ENCODE assay signal across 8 mouse cellular contexts in genomic region chr12:35534114-35534753, GRCm38 (mm10). TPM values are rescaled to one million over a fixed set of nuclear protein-coding genes. Genes with fewer than 3 reads are reported as not detected.
A peak's percentile ranks its signal among the peaks of the same experiment; 100 is the strongest.
DNase-seq lines count a peak whose midpoint lies in the region; ATAC-seq and TF ChIP-seq lines count a peak whose summit lies in the region.

No protein-coding gene starts in this region.

- no peak for TF ChIP-seq RAD21 in CH12.LX (IDR thresholded peaks at IDR 0.05; ENCODE audit: low read depth, low read length)

- H3K4me3 ChIP-seq in CH12.LX (replicated peaks in 1 of 3; ENCODE audit: low read depth in 2 of 3, low read length in 2 of 3, poor library complexity in 1 of 3), result peak overlapping the region; percentile 71 to 86 (median 79)
- H3K4me3 ChIP-seq in forebrain, embryonic 16.5 days (replicated peaks; ENCODE audit: low read length), result peak overlapping the region; percentile 72

- H3K9ac ChIP-seq in CH12.LX (ENCODE audit: insufficient read depth, low read depth), result peak overlapping the region; percentile 1; the same call in 1 of the 2 replicates
- peak overlapping the region; percentile 74 for H3K9ac ChIP-seq in forebrain, embryonic 16.5 days (replicated peaks; ENCODE audit: low read depth, low read length)

- WGBS in forebrain, embryonic 16.5 days, result 1% methylated on average over 47 of the region's 49 CpGs

- peak in 1 of 2 experiments; percentile 13; a peak in 1 of 4 replicates for TF ChIP-seq CTCF in CH12.LX (conservative IDR thresholded peaks at IDR 0.05 in 1 of 2, IDR thresholded peaks at IDR 0.05 in 1 of 2; ENCODE audit: low read depth in 2 of 2, low read length in 2 of 2)

- in situ Hi-C loops in CH12.LX (cut with MboI; ENCODE audit: low pct_ligation_motif_present, low pct_unique_long_range_greater_than_20kb, low sequenced_read_pairs), result loop anchor here (10.0 kb wide), 1 partner anchor 301 kb away; no protein-coding TSS in a partner anchor

- H3K4me2 ChIP-seq in CH12.LX (ENCODE audit: insufficient read depth, low read depth, poor library complexity, severe bottlenecking), result peak overlapping the region; percentile 47
- peak overlapping the region; percentile 96 for H3K4me2 ChIP-seq in forebrain, embryonic 16.5 days (ENCODE audit: low read length)

- H3K79me2 ChIP-seq in CH12.LX (replicated peaks; ENCODE audit: control insufficient read depth, extremely low read depth, insufficient read depth, poor library complexity, severe bottlenecking), result peaks cover 17% of the 10 kb centered on the region

- ATAC-seq in forebrain, embryonic 16.5 days, result peak; percentile 66
- ATAC-seq in inflammation-experienced regulatory T-cells, adult 6 months, result peak; percentile 60
- ATAC-seq in megakaryocyte, adult 5-6 weeks (ENCODE audit: poor library complexity, severe bottlenecking), result peak; percentile 27

- intact Hi-C loops in left cerebral cortex, postnatal 14 days (cut with DNase I), result loop anchor here (5.0 to 10.0 kb wide), 2 partner anchors 141 to 203 kb away; no protein-coding TSS in a partner anchor

- peak overlapping the region; percentile 0; the same call in 1 of the 2 replicates for H3K27ac ChIP-seq in CH12.LX (ENCODE audit: insufficient read depth, low read depth)
- peak overlapping the region; percentile 47; the same call in 1 of the 2 replicates for H3K27ac ChIP-seq in forebrain, embryonic 16.5 days (ENCODE audit: low read length)

- H3K27me3 ChIP-seq in CH12.LX (replicated peaks), result no peaks in the 10 kb centered on the region
- H3K27me3 ChIP-seq in forebrain, embryonic 16.5 days (replicated peaks; ENCODE audit: control insufficient read depth, insufficient read depth, low read length), result no peaks in the 10 kb centered on the region; the same call in 1 of the 2 replicates

- H3K9me3 ChIP-seq in CH12.LX (replicated peaks; ENCODE audit: low read length), result no peaks in the 10 kb centered on the region
- no peaks in the 10 kb centered on the region for H3K9me3 ChIP-seq in forebrain, embryonic 16.5 days (ENCODE audit: control insufficient read depth, low read length)

- no peaks in the 10 kb centered on the region for H3K36me3 ChIP-seq in CH12.LX (replicated peaks in 1 of 2; ENCODE audit: control insufficient read depth in 1 of 2, insufficient read depth in 1 of 2, low read length in 1 of 2)
- no peaks in the 10 kb centered on the region for H3K36me3 ChIP-seq in forebrain, embryonic 16.5 days (ENCODE audit: control insufficient read depth, insufficient read depth)

- peak; percentile 54 for DNase-seq in CH12.LX (ENCODE audit: extremely low read depth)
- peak; percentile 14 for DNase-seq in adrenal gland, postnatal 10 days
- peak; percentile 12 to 28 for DNase-seq in left cerebral cortex, postnatal 14 days (ENCODE audit: low spot score in 2 of 2)
- peak; percentile 45 for DNase-seq in right cerebral cortex, postnatal 14 days
- no peak for DNase-seq in adipocyte (ENCODE audit: low spot score)

- H3K4me1 ChIP-seq in CH12.LX (ENCODE audit: control insufficient read depth in 1 of 2, insufficient read depth in 2 of 2), result peaks cover 4 to 17% of the 10 kb centered on the region in 2 experiments; a peak in 3 of 4 replicates
- peaks cover 7% of the 10 kb centered on the region for H3K4me1 ChIP-seq in forebrain, embryonic 16.5 days (replicated peaks; ENCODE audit: control insufficient read depth, insufficient read depth, low read length)

- TF ChIP-seq EP300 in CH12.LX (IDR thresholded peaks at IDR 0.05; ENCODE audit: low read length), result no peak

- dilution Hi-C loops in CH12.LX (cut with MboI; ENCODE audit: extremely low pct_ligation_motif_present, extremely low pct_unique_long_range_greater_than_20kb, low sequenced_read_pairs), result no loop called here

- no peak for TF ChIP-seq POLR2A in CH12.LX (IDR thresholded peaks at IDR 0.05; ENCODE audit: low read depth, low read length)

TF ChIP-seq in CH12.LX, 34 proteins besides CTCF, POLR2A, EP300 and RAD21:
- 0 out of 2 replicates have a peak, but pooled peaks have one; percentile 26 for TF ChIP-seq UBTF (IDR thresholded peaks at IDR 0.05; ENCODE audit: low read depth, low read length)
- TF ChIP-seq NRF1 (IDR thresholded peaks at IDR 0.05; ENCODE audit: low read depth, low read length), result peak; percentile 39; the same call in 1 of the 2 replicates
- TF ChIP-seq BHLHE40 (IDR thresholded peaks at IDR 0.05; ENCODE audit: low read depth, low read length), result peak; percentile 74
- peak; percentile 84 for TF ChIP-seq MAX (IDR thresholded peaks at IDR 0.05; ENCODE audit: low read length)
- TF ChIP-seq MXI1 (IDR thresholded peaks at IDR 0.05; ENCODE audit: low read depth, low read length), result peak; percentile 61; the same call in 1 of the 2 replicates
- TF ChIP-seq JUND (conservative IDR thresholded peaks at IDR 0.05; ENCODE audit: low read depth, low read length), result no peak
- no peak for TF ChIP-seq IRF4 (IDR thresholded peaks at IDR 0.05; ENCODE audit: low read depth, low read length)
- peak; percentile 33; the same call in 1 of the 2 replicates for TF ChIP-seq MYC (IDR thresholded peaks at IDR 0.05; ENCODE audit: low read depth, low read length)

RNA-seq across cellular contexts. Expression of gene Ahr, which starts 0.6 kb away (rescaled TPM):
- total RNA-seq in CH12.LX (2012; rRNA removed) (7.1 and 7.7 TPM in 2 replicates), CH12.LX (2014; rRNA removed) (8.2 and 9.5 TPM in 2 replicates)
- polyA plus RNA-seq in CH12.LX (2012; ENCODE audit: insufficient read length, low read depth), result 4.4 and 4.9 TPM in 2 replicates
- total RNA-seq in adrenal gland, postnatal 10 days (2021), result 10 to 100 TPM; 11.8 to 13.3 TPM
- polyA plus RNA-seq in forebrain, embryonic 16.5 days (2015; fragmentation: Nextera tagmentation; extraction: Ambion mirVana), result 1.9 TPM in 2 replicates
- polyA plus RNA-seq in inflammation-experienced regulatory T-cells, adult 6 months (2017; shearing (Covaris generic)), result 1 to 10 TPM; 6.3 to 9.2 (median 7.5) TPM
- total RNA-seq in left cerebral cortex, postnatal 14 days (2021), result 10 to 100 TPM; 10.7 TPM
- total RNA-seq in megakaryocyte, adult 5-6 weeks (2015), result 12.7 and 13.0 TPM in 2 replicates
- 9.8 and 12.4 TPM in 2 replicates for total RNA-seq in megakaryocyte, adult 5-6 weeks (2017)
